In the genomic region with DNA sequence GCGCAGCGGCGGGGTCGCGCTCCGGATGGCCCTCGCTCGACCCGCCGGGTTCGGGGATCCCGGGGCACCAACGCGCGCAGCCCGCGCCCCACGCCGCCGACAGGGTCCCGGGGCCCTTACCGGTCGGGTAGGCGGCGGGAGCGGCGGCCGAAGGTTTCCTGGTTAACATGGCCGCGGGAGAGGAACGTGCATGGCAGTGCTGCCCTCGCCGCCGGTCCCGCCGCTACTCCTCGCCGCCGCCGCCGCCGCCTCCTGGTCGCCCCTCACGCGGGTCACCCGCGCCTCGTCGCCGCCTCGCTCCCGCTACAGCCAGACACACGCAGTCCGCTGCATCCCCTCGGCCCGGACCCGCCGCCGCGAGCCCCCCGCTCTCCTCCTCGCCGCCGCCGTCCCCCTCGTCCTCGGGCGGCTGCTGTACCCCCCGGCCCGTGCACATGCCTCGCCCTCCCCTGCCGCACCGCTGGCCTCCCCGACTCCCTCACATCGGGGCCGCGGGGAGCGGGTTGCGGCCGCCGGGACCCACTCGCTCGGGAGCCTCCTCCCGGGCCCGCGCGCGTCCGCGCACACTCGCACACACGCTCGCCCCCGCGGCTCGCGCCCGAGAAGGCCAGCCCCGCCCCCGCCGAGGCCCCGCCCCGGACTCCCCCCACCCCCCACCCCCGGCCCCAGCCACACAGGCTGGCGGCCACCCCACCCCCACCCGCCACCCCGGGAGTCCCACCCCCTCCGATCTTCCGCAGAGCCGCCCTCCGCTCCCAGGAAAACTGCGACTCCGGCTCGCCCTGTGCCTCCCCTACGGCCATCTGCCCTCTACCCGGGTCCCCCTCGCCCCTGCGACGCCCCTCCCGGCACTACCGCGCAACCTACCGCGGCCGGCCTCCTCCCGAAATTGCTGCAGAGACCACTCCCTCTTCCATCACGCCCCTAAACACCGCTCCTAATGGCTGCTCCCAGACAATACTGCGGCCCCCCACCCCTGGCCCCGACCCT, we compare ENCODE assay signal across 8 mouse cellular contexts. TPM values are rescaled to one million over a fixed set of nuclear protein-coding genes. Genes with fewer than 3 reads are reported as not detected.
DNase-seq lines count a peak whose midpoint lies in the region; ATAC-seq lines count a peak whose summit lies in the region.

No protein-coding gene starts in this region.

- intact Hi-C loops in left cerebral cortex, postnatal 36 days (cut with DNase I): loop anchor here (2.0 to 5.0 kb wide), 3 partner anchors 87 to 277 kb away; no protein-coding TSS in a partner anchor

- H3K9ac ChIP-seq in intestine, embryonic 14.5 days (ENCODE audit: low read length): peak overlapping the region; percentile 98

- H3K9me3 ChIP-seq in intestine, embryonic 14.5 days (ENCODE audit: control insufficient read depth, low read length): no peaks in the 10 kb centered on the region

- ATAC-seq in common myeloid progenitor, adult 5-6 weeks (replicated peaks; ENCODE audit: low read depth, poor library complexity, severe bottlenecking): peak; percentile 59
- peak; percentile 81 for ATAC-seq in intestine, embryonic 14.5 days (replicated peaks; ENCODE audit: low FRiP score, low TSS enrichment, low read depth)

- H3K36me3 ChIP-seq in intestine, embryonic 14.5 days (ENCODE audit: control insufficient read depth, insufficient read depth, low read length): peaks cover 12% of the 10 kb centered on the region; the same call in 1 of the 2 replicates

- H3K27ac ChIP-seq in intestine, embryonic 14.5 days (ENCODE audit: low read depth): peak overlapping the region; percentile 97

- peak; percentile 68 for DNase-seq in adipocyte (ENCODE audit: low spot score)
- peak; percentile 87 for DNase-seq in gastrocnemius, postnatal 25 days
- peak; percentile 93 for DNase-seq in intestine, embryonic 14.5 days (ENCODE audit: low spot score)
- peak; percentile 81 to 87 for DNase-seq in left cerebral cortex, postnatal 36 days (ENCODE audit: low spot score in 2 of 2)
- DNase-seq in mesoderm, embryonic 11.5 days (ENCODE audit: low read depth, low spot score): peak; percentile 90
- peak; percentile 87 for DNase-seq in right cerebral cortex, postnatal 25 days
- DNase-seq in urinary bladder, postnatal 36 days (ENCODE audit: low spot score in 2 of 2): peak; percentile 65 to 73

- peak overlapping the region; percentile 92 for H3K4me3 ChIP-seq in intestine, embryonic 14.5 days (ENCODE audit: low read depth, low read length)

- peaks cover 19% of the 10 kb centered on the region for H3K4me1 ChIP-seq in intestine, embryonic 14.5 days (replicated peaks; ENCODE audit: control insufficient read depth, insufficient read depth, low read length)

- WGBS in intestine, embryonic 14.5 days: 1% methylated on average over 75 of the region's 130 CpGs

- peak overlapping the region; percentile 96 for H3K4me2 ChIP-seq in intestine, embryonic 14.5 days (ENCODE audit: low read length)

- no peaks in the 10 kb centered on the region for H3K27me3 ChIP-seq in intestine, embryonic 14.5 days (replicated peaks; ENCODE audit: control insufficient read depth, insufficient read depth, low read length)

RNA-seq across cellular contexts. Expression of a gene that starts 1.1 kb away (rescaled TPM):
- total RNA-seq in common myeloid progenitor, adult 5-6 weeks (2017): 15.7 and 18.7 TPM in 2 replicates
- total RNA-seq in gastrocnemius, postnatal 25 days (2021): 10 to 100 TPM; 31.8 to 83.3 TPM
- polyA plus RNA-seq in intestine, embryonic 14.5 days (2014; fragmentation: Nextera tagmentation; extraction: Ambion mirVana): 13.5 and 13.9 TPM in 2 replicates
- 10 to 100 TPM; 48.6 to 53.4 TPM for total RNA-seq in left cerebral cortex, postnatal 36 days (2021)

Comparison
In these comparisons a context has a peak if more than half of its experiments do, and no peak if none do; other contexts are left out.
1. Peak in every context shown above with its lines: DNase-seq, ATAC-seq, H3K4me3 ChIP-seq and H3K27ac ChIP-seq.